Mouse (Mus musculus): ENCODE results near the gene Cort. TPM values are rescaled to one million over a fixed set of nuclear protein-coding genes. Genes with fewer than 3 reads are reported as not detected.
"Not testable (repeated sequence)": the region's sequence is repeated elsewhere in the genome, so short reads cannot be mapped to it uniquely, and the experiment has no call there.

Cort gene
- 10 to 100 TPM in 2 of 4 experiments, 1 to 10 TPM in 2; 8.6 to 11.8 (median 10.3) TPM for total RNA-seq (2022)

DNA sequence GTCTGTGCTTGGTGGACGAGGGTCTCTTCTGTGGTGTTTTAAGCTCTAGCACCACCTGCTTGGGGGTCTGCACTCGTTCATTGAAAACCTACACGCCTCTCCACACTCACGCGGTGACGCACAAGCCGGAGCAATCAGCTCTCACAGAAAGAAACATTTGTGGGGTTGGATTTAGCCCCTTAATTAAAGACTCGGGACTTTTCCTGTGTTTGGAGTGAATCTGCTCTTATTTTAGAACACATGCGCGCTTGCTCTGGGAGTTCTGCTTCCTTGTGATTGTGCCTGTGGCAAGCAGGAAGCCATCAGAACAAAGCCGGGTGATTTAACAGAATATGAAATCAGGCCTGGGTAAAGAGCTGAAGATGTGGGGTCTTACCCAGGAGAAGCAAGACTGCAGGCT, at the start of gene Cort:
Gene Cort, minus strand, starts transcription at position 101 of the 400 bp plus-strand sequence.
- no peak for DNase-seq (ENCODE audit: low spot score in 2 of 2)

DNA sequence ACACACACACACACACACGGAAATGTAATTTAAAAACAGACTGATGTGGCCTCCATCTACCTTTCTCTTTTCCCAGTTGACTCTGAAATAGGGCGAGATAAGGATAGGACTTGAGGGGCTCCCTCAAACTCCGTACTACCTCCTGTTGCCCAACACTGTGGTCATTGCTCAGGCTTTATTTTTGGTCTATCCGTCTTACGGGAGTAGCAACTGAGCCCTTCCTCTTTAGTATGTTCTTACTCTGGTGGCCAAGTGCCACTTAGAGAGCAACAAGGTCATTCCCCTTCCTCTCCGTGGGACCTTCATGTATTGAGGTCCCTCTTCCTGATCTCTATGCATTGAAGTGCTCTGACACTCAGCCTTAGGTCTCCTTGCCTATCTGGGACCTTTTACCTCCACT, 47.1 kb upstream of the Cort start:
- DNase-seq (ENCODE audit: low spot score in 2 of 2) = no peak

GRCm38 (mm10) chr4:149172666-149173065, 46.1 kb upstream of the Cort start:
- DNase-seq (ENCODE audit: low spot score in 2 of 2) = no peak

- DNase-seq (ENCODE audit: low spot score in 2 of 2) = no peak
Measured at GRCm38 (mm10) chr4:149172083-149172482, 45.5 kb upstream of the Cort start.

- no peak for DNase-seq (ENCODE audit: low spot score in 2 of 2)
Measured at GRCm38 (mm10) chr4:149171581-149171981, 45.0 kb upstream of the Cort start.

DNA sequence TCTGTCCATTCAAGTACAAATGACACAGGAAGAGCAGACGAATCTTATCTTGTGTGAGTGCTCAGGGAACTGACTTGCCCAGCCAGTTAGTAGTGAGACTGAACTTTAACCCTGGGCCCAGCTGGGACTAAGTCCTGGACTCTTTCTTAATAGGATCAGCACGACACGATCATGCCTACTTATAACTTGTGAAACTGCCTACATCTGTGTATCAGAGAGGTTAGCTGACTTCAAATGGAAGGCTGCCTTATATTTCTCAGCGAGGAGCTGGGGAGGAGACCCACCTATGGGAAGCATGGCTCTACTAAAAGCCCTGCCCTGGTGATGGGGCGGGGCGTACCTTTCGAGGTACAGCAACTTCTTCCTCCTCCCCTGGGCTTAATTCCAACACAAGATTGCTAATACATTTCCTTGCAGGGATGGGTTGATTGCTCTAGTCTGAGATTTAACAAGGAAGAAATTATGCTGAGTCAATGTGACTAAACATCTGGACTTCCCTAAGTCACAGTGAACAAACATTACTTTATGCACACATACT, 43.9 kb upstream of the Cort start:
- no peak for DNase-seq (ENCODE audit: low spot score in 2 of 2)

DNA sequence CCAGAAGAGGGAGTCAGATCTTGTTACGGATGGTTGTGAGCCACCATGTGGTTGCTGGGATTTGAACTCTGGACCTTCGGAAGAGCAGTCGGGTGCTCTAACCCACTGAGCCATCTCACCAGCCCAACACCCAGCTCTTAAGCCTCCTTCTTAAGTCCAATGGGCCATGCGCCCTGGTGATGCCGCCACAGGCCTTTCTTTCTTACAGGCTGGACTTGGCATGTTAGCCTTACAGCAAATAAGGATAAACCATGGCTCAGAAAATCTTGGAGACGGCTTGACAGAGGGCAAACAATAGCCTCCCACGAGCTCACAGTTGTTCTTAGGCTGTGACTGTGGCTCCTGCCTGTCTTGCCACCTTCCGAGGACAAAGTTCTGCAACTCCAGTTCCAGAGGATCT, 43.4 kb upstream of the Cort start:
- not testable (repeated sequence) for DNase-seq (ENCODE audit: low spot score in 2 of 2)

GRCm38 (mm10) chr4:149168016-149168415, 41.5 kb upstream of the Cort start:
- DNase-seq (ENCODE audit: low spot score in 2 of 2) = no peak

DNA sequence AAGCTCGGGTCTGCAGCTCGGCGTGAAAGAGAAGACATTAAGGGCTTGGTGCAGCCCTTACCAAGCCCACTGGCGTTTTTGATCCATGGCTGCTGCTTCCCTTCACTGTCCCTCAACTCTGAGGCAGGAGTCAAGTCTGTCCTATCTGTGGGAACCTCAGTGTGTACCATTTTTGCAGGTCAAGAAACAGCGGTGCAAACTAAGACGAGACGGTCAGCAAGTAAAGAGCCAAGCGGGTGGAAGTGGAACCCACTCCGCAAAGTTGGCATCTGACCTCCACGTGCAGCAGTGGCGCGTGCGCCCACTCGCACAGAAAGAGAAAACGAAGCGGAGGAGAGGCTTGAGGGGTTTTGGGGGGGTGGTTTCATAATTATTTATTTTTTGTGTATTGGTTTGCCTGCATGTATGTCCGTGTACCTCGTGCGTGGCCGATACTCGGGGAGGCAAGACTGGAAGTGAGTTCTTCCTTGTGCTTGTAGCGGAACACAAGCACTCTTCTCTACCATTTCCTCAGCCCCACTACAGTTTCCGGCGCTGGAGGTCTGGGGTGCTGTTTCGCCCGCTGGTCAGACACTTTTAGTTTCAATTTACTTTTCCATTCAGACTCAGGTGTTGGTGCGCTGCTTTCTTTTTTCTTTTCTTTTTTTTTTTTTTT, 40.5 kb upstream of the Cort start:
- no peak for DNase-seq (ENCODE audit: low spot score in 2 of 2)

GRCm38 (mm10) chr4:149166215-149166946, 39.8 kb upstream of the Cort start, which contains the start of gene Pgd:
Gene Pgd (minus strand): TSS chr4:149166771.
- peak; percentile 94 to 97 for DNase-seq (ENCODE audit: low spot score in 2 of 2)

DNA sequence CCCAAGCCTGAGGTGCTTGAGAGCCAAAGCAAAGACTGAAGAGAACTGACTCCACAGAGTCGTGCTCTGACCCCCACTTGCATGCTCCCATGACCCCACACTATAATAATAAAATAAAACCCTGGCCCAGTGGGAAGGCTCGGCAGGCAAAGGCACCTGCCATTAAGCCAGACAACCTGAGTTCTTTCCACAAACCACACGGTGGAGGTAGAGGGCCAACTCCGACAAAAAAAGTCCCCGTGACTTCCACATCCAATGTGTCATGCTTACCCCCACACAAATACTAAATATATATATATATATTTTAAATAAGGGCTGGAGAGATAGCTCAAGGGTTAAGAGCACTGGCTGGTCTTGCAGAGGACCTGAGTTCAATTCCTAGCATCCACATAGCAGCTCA, 37.6 kb upstream of the Cort start:
- no peak for DNase-seq (ENCODE audit: low spot score in 2 of 2)

- no peak for DNase-seq (ENCODE audit: low spot score in 2 of 2)
Measured at GRCm38 (mm10) chr4:149163196-149163595, 36.6 kb upstream of the Cort start.

DNA sequence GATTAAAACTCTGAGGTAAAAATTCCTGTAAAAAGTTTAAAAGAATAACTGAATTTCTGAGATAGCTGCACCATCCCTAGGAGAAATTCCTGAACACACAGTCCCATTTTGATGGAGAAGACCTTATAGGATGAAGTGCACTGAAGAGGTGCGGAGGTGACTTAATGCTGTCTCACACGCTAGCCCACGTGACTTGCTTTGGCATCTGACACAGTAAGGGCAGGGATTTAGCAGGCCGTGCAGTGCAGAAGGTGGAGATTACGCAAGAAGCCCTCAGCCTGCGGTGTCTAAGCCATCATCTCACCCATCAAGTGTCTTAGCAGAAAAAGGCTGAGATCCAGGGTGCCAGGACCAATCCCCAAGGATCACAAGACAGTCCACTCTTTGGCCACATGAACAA, 34.6 kb upstream of the Cort start:
- DNase-seq (ENCODE audit: low spot score in 2 of 2) = no peak

- DNase-seq (ENCODE audit: low spot score in 2 of 2) = no peak
Measured at GRCm38 (mm10) chr4:149159891-149160290, 33.3 kb upstream of the Cort start.

DNA sequence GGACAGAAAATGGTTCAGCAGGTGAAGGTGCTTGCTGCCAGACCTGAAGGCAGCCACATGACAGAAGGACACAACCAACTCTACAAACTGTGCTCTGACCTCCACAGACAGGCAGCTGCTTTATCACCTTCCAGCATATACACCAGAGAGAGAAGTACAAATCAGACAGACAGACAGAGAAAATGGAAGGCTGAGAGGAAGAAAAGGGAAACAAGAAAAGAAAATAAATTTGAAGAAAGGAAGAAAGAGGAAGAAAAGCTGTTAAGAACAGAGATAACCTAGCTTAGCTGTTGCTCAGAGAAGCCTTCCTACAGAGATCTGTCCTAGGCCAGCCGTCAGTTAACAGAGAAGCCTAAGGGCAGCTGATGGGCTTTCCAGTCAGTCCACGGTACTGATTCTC, 32.6 kb upstream of the Cort start:
- DNase-seq (ENCODE audit: low spot score in 2 of 2) = no peak

DNA sequence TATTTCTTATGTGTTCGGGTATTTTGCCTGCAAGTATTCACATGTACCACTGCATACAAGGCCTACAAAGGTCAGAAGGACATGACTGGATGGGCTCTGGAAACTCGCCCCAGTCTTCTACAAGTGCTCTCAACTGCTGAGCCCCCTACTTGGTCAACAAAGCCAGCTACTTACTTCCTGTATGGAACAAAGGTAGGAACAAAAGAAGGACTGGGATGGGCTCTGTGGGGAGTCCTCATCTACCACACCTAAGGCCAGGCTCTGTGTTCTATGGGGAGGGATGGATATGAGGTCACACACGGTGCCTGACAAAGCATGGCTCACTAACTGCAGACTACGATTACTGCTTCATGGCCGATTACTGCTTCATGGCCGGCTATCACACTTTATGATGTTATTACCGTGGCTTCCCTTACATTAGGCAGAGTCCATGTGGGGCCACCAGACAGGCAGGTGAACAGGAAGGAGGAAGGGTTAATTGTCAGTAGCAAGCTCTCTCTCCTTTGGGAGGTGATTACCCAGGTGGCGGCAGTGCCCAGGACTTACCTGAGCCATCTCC, 30.9 kb upstream of the Cort start:
- no peak for DNase-seq (ENCODE audit: low spot score in 2 of 2)

- DNase-seq (ENCODE audit: low spot score in 2 of 2) = no peak
Measured at GRCm38 (mm10) chr4:149155711-149156110, 29.1 kb upstream of the Cort start.

DNA sequence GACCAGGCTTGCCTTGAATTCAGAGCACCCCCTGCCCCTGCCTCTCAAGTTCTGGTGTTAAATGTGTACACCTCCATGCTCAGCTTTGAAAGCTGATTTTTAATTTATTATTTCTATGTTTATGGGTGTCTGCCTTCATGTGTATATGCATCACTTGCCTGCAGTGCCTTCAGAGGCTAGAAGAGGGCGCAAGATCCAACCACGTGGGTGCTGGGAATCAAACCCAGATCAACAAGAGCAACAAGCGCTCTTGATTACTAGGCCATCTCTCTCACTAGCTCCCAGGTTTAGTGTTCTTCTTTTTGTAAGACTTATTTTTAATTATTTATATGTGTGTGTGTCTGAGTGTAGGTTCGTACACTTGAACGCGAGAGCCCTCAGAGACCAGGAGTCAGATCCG, 28.3 kb upstream of the Cort start:
- DNase-seq (ENCODE audit: low spot score in 2 of 2) = no peak

GRCm38 (mm10) chr4:149150721-149151120, 24.2 kb upstream of the Cort start:
- DNase-seq (ENCODE audit: low spot score in 2 of 2) = no peak

GRCm38 (mm10) chr4:149150256-149150655, 23.7 kb upstream of the Cort start:
- no peak for DNase-seq (ENCODE audit: low spot score in 2 of 2)

GRCm38 (mm10) chr4:149149611-149150010, 23.0 kb upstream of the Cort start:
- no peak for DNase-seq (ENCODE audit: low spot score in 2 of 2)

GRCm38 (mm10) chr4:149149196-149149595, 22.6 kb upstream of the Cort start:
- no peak for DNase-seq (ENCODE audit: low spot score in 2 of 2)
